Mouse (Mus musculus): ENCODE data around the gene Odf3. TPM values are rescaled to one million over a fixed set of nuclear protein-coding genes. Genes with fewer than 3 reads are reported as not detected.
A peak's percentile ranks its signal among the peaks of the same experiment; 100 is the strongest.

Gene Odf3
- polyA plus RNA-seq, 1 experiment from 2014 or later: not detected

GRCm38 (mm10) chr7:140860728-140861127 lies 13.1 kb downstream of the Odf3 start:
- 91% methylated on average over 5 of the region's 5 CpGs for WGBS
- DNase-seq (ENCODE audit: low spot score): no peak
- Histone ChIP-seq H3K27me3 (ENCODE audit: control insufficient read depth, insufficient read depth, low read length) (no peaks in the 10 kb centered on the region), H3K4me3 (ENCODE audit: low read depth, low read length) (no peak overlapping the region), H3K27ac (ENCODE audit: low read depth, low read length) (no peak overlapping the region), H3K36me3 (ENCODE audit: control insufficient read depth, insufficient read depth, low read length) (peaks cover 15% of the 10 kb centered on the region; the same call in 1 of the 2 replicates), H3K9me3 (ENCODE audit: control insufficient read depth, low read length) (no peaks in the 10 kb centered on the region), H3K9ac (ENCODE audit: low read length) (no peak overlapping the region), H3K4me1 (ENCODE audit: control insufficient read depth, insufficient read depth, low read length) (peaks cover 12% of the 10 kb centered on the region), H3K4me2 (ENCODE audit: low read depth) (no peak overlapping the region)
- no peak for ATAC-seq (ENCODE audit: insufficient read depth, low FRiP score, low TSS enrichment)

- DNase-seq (ENCODE audit: low spot score) (no peak), ATAC-seq (ENCODE audit: insufficient read depth, low FRiP score, low TSS enrichment) (no peak)
- Histone ChIP-seq H3K27ac (ENCODE audit: low read depth, low read length) (no peak overlapping the region), H3K4me2 (ENCODE audit: low read depth) (no peak overlapping the region), H3K9ac (ENCODE audit: low read length) (no peak overlapping the region), H3K27me3 (ENCODE audit: control insufficient read depth, insufficient read depth, low read length) (no peaks in the 10 kb centered on the region), H3K4me3 (ENCODE audit: low read depth, low read length) (no peak overlapping the region), H3K4me1 (ENCODE audit: control insufficient read depth, insufficient read depth, low read length) (no peaks in the 10 kb centered on the region), H3K36me3 (ENCODE audit: control insufficient read depth, insufficient read depth, low read length) (peaks cover 15% of the 10 kb centered on the region; the same call in 1 of the 2 replicates), H3K9me3 (ENCODE audit: control insufficient read depth, low read length) (no peaks in the 10 kb centered on the region)
- WGBS: 91% methylated on average over 12 of the region's 12 CpGs
Observed at GRCm38 (mm10) chr7:140864761-140865160, 17.2 kb downstream of the Odf3 start.

GRCm38 (mm10) chr7:140874224-140874623 lies 26.6 kb downstream of the Odf3 start:
- no peaks in the 10 kb centered on the region for H3K36me3 ChIP-seq (ENCODE audit: control insufficient read depth, insufficient read depth, low read length)
- H3K4me2 ChIP-seq (ENCODE audit: low read depth): no peak overlapping the region
- H3K4me1 ChIP-seq (ENCODE audit: control insufficient read depth, insufficient read depth, low read length): no peaks in the 10 kb centered on the region
- no peak overlapping the region for H3K4me3 ChIP-seq (ENCODE audit: low read depth, low read length)
- no peaks in the 10 kb centered on the region for H3K27me3 ChIP-seq (ENCODE audit: control insufficient read depth, insufficient read depth, low read length)
- no peaks in the 10 kb centered on the region for H3K9me3 ChIP-seq (ENCODE audit: control insufficient read depth, low read length)
- DNase-seq (ENCODE audit: low spot score) (no peak), ATAC-seq (ENCODE audit: insufficient read depth, low FRiP score, low TSS enrichment) (no peak)
- WGBS: 91% methylated on average over 4 of the region's 4 CpGs
- H3K9ac ChIP-seq (ENCODE audit: low read length): no peak overlapping the region
- no peak overlapping the region for H3K27ac ChIP-seq (ENCODE audit: low read depth, low read length)

DNA sequence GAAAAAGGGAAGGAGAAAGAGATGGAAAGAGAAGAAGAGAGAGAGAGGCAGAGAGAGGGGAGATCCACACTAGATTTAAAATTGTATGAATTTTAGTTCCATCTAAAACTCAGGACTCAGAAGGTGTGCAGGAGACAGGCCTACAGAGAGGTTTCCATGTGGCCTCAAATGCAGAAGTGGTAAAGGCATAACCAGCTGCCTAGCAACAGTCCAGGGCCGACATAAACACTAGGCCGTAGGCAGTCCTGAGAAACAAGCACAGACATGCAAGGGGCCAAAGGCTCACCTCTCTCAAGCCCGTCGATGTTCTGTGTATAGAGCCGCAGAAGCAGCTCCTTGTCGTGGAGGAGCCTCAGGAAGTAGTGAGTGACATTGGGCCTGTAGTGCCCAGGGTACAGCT lies 29.8 kb downstream of the Odf3 start:
- no peak for ATAC-seq (ENCODE audit: insufficient read depth, low FRiP score, low TSS enrichment)
- no peaks in the 10 kb centered on the region for H3K27me3 ChIP-seq (ENCODE audit: control insufficient read depth, insufficient read depth, low read length)
- H3K27ac ChIP-seq (ENCODE audit: low read depth, low read length): no peak overlapping the region
- no peak for DNase-seq (ENCODE audit: low spot score)
- H3K4me1 ChIP-seq (ENCODE audit: control insufficient read depth, insufficient read depth, low read length): 0 out of 2 replicates have a peak, but pooled peaks cover 2% of the 10 kb centered on the region
- H3K9ac ChIP-seq (ENCODE audit: low read length): no peak overlapping the region
- 88% methylated on average over 6 of the region's 6 CpGs for WGBS
- no peaks in the 10 kb centered on the region for H3K9me3 ChIP-seq (ENCODE audit: control insufficient read depth, low read length)
- no peak overlapping the region for H3K4me3 ChIP-seq (ENCODE audit: low read depth, low read length)
- no peak overlapping the region for H3K4me2 ChIP-seq (ENCODE audit: low read depth)
- H3K36me3 ChIP-seq (ENCODE audit: control insufficient read depth, insufficient read depth, low read length): no peaks in the 10 kb centered on the region

- no peak overlapping the region for H3K27ac ChIP-seq (ENCODE audit: low read depth, low read length)
- 95% methylated on average over 7 of the region's 7 CpGs for WGBS
- ATAC-seq (ENCODE audit: insufficient read depth, low FRiP score, low TSS enrichment): no peak
- H3K4me2 ChIP-seq (ENCODE audit: low read depth): no peak overlapping the region
- H3K27me3 ChIP-seq (ENCODE audit: control insufficient read depth, insufficient read depth, low read length): no peaks in the 10 kb centered on the region
- H3K9ac ChIP-seq (ENCODE audit: low read length): no peak overlapping the region
- DNase-seq (ENCODE audit: low spot score): no peak
- no peaks in the 10 kb centered on the region for H3K9me3 ChIP-seq (ENCODE audit: control insufficient read depth, low read length)
- no peaks in the 10 kb centered on the region for H3K36me3 ChIP-seq (ENCODE audit: control insufficient read depth, insufficient read depth, low read length)
- H3K4me3 ChIP-seq (ENCODE audit: low read depth, low read length): no peak overlapping the region
- H3K4me1 ChIP-seq (ENCODE audit: control insufficient read depth, insufficient read depth, low read length): 0 out of 2 replicates have a peak, but pooled peaks cover 5% of the 10 kb centered on the region
Observed at GRCm38 (mm10) chr7:140879355-140879754, 31.8 kb downstream of the Odf3 start.

DNA sequence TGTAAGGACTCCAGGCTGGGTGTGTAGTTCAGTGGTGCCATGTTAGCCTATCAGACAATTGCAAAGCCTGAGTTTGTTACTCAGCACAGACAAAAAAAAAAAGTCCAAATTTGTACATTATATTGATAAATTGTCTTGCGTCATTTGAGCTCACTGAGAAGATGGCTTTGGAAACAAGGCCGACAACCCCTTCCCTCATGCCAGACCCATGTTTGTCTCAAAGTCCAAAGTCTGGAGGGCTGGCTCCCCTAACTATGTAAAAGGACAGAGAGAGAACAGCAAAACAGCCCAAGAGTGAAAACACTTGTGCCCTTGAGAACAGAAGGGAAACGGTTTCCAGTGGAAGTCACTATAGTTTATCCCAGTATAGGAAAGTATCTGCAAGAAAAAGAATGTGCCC lies 32.8 kb downstream of the Odf3 start:
- Histone ChIP-seq H3K9ac (ENCODE audit: low read length) (no peak overlapping the region), H3K4me1 (ENCODE audit: control insufficient read depth, insufficient read depth, low read length) (0 out of 2 replicates have a peak, but pooled peaks cover 5% of the 10 kb centered on the region), H3K4me2 (ENCODE audit: low read depth) (no peak overlapping the region), H3K36me3 (ENCODE audit: control insufficient read depth, insufficient read depth, low read length) (no peaks in the 10 kb centered on the region), H3K27me3 (ENCODE audit: control insufficient read depth, insufficient read depth, low read length) (no peaks in the 10 kb centered on the region), H3K4me3 (ENCODE audit: low read depth, low read length) (no peak overlapping the region), H3K9me3 (ENCODE audit: control insufficient read depth, low read length) (no peaks in the 10 kb centered on the region), H3K27ac (ENCODE audit: low read depth, low read length) (no peak overlapping the region)
- WGBS: 88% methylated on average over 3 of the region's 3 CpGs
- ATAC-seq (ENCODE audit: insufficient read depth, low FRiP score, low TSS enrichment): no peak
- no peak for DNase-seq (ENCODE audit: low spot score)

DNA sequence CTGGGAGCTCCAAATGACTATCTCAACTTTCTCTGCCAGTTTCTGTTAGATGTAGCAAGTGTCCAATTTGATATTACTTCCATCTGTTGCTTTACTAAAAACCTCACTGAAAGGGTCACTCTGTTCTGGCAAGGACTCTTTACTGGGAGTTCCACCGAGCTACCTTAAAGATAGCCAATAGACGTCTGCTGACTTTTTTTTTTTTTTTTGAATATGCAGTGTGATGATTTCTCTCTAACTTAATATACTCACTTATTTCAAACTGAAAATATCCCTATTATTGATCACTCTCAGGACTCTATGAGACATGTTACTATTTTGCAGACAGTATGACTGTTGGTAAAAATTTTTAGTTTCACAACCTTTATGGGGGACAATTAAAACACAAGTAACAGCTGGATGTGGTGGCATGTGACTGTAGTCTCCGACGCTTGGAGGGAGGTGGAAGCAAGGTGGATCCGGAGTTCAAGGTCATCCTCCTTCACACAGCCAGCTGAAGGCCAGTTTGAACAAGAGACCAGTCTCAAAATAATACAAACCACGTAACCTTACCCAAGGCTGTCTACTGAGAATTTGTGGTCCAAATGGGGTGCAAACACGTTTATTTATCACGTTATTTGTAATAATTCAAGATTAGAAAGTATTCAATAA lies 33.4 kb downstream of the Odf3 start:
- 0 out of 2 replicates have a peak, but pooled peaks cover 5% of the 10 kb centered on the region for H3K4me1 ChIP-seq (ENCODE audit: control insufficient read depth, insufficient read depth, low read length)
- peak overlapping the region; percentile 66 for H3K4me3 ChIP-seq (ENCODE audit: low read depth, low read length)
- 35% methylated on average over 8 of the region's 8 CpGs for WGBS
- H3K9me3 ChIP-seq (ENCODE audit: control insufficient read depth, low read length): no peaks in the 10 kb centered on the region
- no peaks in the 10 kb centered on the region for H3K36me3 ChIP-seq (ENCODE audit: control insufficient read depth, insufficient read depth, low read length)
- peak overlapping the region; percentile 71 for H3K4me2 ChIP-seq (ENCODE audit: low read depth)
- peak overlapping the region; percentile 58 for H3K9ac ChIP-seq (ENCODE audit: low read length)
- H3K27me3 ChIP-seq (ENCODE audit: control insufficient read depth, insufficient read depth, low read length): no peaks in the 10 kb centered on the region
- ATAC-seq (ENCODE audit: insufficient read depth, low FRiP score, low TSS enrichment) (no peak), DNase-seq (ENCODE audit: low spot score) (no peak)
- H3K27ac ChIP-seq (ENCODE audit: low read depth, low read length): peak overlapping the region; percentile 70; the same call in 1 of the 2 replicates

DNA sequence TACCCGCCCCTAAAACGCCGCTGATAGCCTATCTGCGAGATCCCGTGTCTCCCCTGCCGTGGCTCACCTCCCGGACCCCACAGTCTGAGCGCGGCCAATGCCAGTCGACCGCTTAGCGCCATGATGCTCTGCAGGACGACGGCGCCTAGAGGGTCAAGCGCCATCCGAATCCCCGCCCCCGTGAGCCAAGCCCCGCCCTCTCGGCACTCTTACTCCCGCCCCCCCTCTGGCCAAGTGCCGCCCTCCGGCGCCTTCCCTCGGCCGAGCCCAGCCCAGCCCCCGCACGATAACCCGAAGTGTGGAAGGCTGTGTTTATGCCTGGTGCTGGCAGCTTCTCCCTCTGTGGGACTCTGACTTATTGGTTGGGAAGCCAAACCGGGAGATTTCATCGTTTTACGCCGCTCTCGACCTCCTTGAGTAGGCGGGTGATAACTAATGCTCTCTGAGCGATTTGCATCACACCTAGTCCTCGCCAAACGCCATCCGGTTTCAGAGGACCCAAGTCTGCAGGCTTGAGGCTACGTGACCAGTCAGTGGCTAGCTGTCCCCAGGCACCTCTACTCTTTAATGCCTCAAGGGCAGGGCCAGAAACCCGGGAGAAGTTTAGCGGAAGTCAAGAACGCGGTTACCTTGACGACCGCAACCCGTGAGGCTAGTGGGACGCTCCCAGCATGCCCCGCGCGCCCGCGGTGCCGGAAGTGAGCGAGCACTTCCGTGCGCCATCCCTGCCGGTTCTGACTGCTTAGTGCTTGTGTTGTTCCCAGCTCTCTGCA lies 34.3 kb downstream of the Odf3 start, which contains the start of the genes Psmd13 and Sirt3:
Gene Psmd13 (plus strand): TSS at position 273 of the 773 bp plus-strand sequence.
Gene Sirt3 (minus strand): TSS at position 614 of the 773 bp plus-strand sequence.
- DNase-seq (ENCODE audit: low spot score): peak; percentile 95
- H3K9ac ChIP-seq (ENCODE audit: low read length): peak within 1 kb of the TSS; percentile 58

More for the DNA sequence above, 34.3 kb downstream of the Odf3 start, which contains the start of the genes Psmd13 and Sirt3:
- no peaks in the 10 kb centered on the region; the same call in 1 of the 2 replicates for H3K36me3 ChIP-seq (ENCODE audit: control insufficient read depth, insufficient read depth, low read length)
- under 1% methylated on average over 59 of the region's 59 CpGs for WGBS
- no peaks in the 10 kb centered on the region for H3K9me3 ChIP-seq (ENCODE audit: control insufficient read depth, low read length)
- H3K4me2 ChIP-seq (ENCODE audit: low read depth): peak within 1 kb of the TSS; percentile 71
- 0 out of 2 replicates have a peak, but pooled peaks cover 5% of the 10 kb centered on the region for H3K4me1 ChIP-seq (ENCODE audit: control insufficient read depth, insufficient read depth, low read length)
- H3K27me3 ChIP-seq (ENCODE audit: control insufficient read depth, insufficient read depth, low read length): no peaks in the 10 kb centered on the region
- peak; percentile 94 for ATAC-seq (ENCODE audit: insufficient read depth, low FRiP score, low TSS enrichment)
- H3K27ac ChIP-seq (ENCODE audit: low read depth, low read length): peak within 1 kb of the TSS; percentile 70
- H3K4me3 ChIP-seq (ENCODE audit: low read depth, low read length): peak within 1 kb of the TSS; percentile 66
